Comparison of ENCODE assay signal across 29 mouse cellular contexts in genomic region chrX:23350083-23350482, GRCm38 (mm10). TPM values are rescaled to one million over a fixed set of nuclear protein-coding genes. Genes with fewer than 3 reads are reported as not detected.
DNase-seq lines count a peak whose midpoint lies in the region; ATAC-seq and TF ChIP-seq lines count a peak whose summit lies in the region.
"Had no signal": no experiment of that assay in that cellular context is flagged by ENCODE, and none has a peak within 500 bp of the region (broad histone marks: within the 10 kb centered on the region; RNA-seq: fewer than 3 reads in every experiment).

No protein-coding gene starts in this region.

- H3K27me3 ChIP-seq in forebrain, postnatal 0 days (ENCODE audit: insufficient read depth, low read length), result no peaks in the 10 kb centered on the region
- H3K27me3 ChIP-seq in forebrain, embryonic 12.5 days, result no peaks in the 10 kb centered on the region
- H3K27me3 ChIP-seq in intestine, postnatal 0 days (replicated peaks; ENCODE audit: control insufficient read depth, insufficient read depth, low read length), result no peaks in the 10 kb centered on the region
- H3K27me3 ChIP-seq in intestine, embryonic 15.5 days (replicated peaks), result no peaks in the 10 kb centered on the region
- H3K27me3 ChIP-seq in midbrain, postnatal 0 days (ENCODE audit: insufficient read depth, low read length), result no peaks in the 10 kb centered on the region
- H3K27me3 ChIP-seq in midbrain, embryonic 10.5 days (ENCODE audit: low read depth, poor library complexity, severe bottlenecking), result no peaks in the 10 kb centered on the region
- H3K27me3 ChIP-seq: liver, embryonic 13.5 days; megakaryocyte, embryonic 14.5 days; midbrain, embryonic 13.5 days; stomach, embryonic 15.5 days had no signal

- H3K36me3 ChIP-seq in forebrain, postnatal 0 days (ENCODE audit: insufficient read depth), result no peaks in the 10 kb centered on the region
- H3K36me3 ChIP-seq in forebrain, embryonic 12.5 days (replicated peaks), result no peaks in the 10 kb centered on the region
- no peaks in the 10 kb centered on the region for H3K36me3 ChIP-seq in intestine, postnatal 0 days (ENCODE audit: control insufficient read depth, insufficient read depth)
- no peaks in the 10 kb centered on the region for H3K36me3 ChIP-seq in intestine, embryonic 15.5 days
- no peaks in the 10 kb centered on the region for H3K36me3 ChIP-seq in midbrain, postnatal 0 days (ENCODE audit: insufficient read depth, low read length)
- no peaks in the 10 kb centered on the region for H3K36me3 ChIP-seq in midbrain, embryonic 10.5 days
- H3K36me3 ChIP-seq: liver, embryonic 13.5 days; midbrain, embryonic 13.5 days; stomach, embryonic 15.5 days had no signal

- no peak overlapping the region for H3K4me3 ChIP-seq in forebrain, postnatal 0 days (ENCODE audit: low read depth, low read length)
- no peak overlapping the region for H3K4me3 ChIP-seq in forebrain, embryonic 12.5 days (replicated peaks)
- H3K4me3 ChIP-seq in intestine, postnatal 0 days (ENCODE audit: low read depth, low read length), result no peak overlapping the region
- H3K4me3 ChIP-seq in intestine, embryonic 15.5 days (replicated peaks), result no peak overlapping the region
- H3K4me3 ChIP-seq in midbrain, postnatal 0 days (ENCODE audit: low read depth, low read length), result no peak overlapping the region
- no peak overlapping the region for H3K4me3 ChIP-seq in midbrain, embryonic 10.5 days
- H3K4me3 ChIP-seq: liver, embryonic 13.5 days; megakaryocyte, embryonic 14.5 days; midbrain, embryonic 13.5 days; stomach, embryonic 15.5 days had no signal

- no peak overlapping the region for H3K27ac ChIP-seq in forebrain, postnatal 0 days (ENCODE audit: low read depth, low read length)
- no peak overlapping the region for H3K27ac ChIP-seq in forebrain, embryonic 12.5 days
- no peak overlapping the region for H3K27ac ChIP-seq in intestine, postnatal 0 days (ENCODE audit: low read depth, low read length)
- no peak overlapping the region for H3K27ac ChIP-seq in intestine, embryonic 15.5 days
- no peak overlapping the region for H3K27ac ChIP-seq in midbrain, postnatal 0 days (ENCODE audit: low read depth, low read length)
- no peak overlapping the region for H3K27ac ChIP-seq in midbrain, embryonic 10.5 days (replicated peaks)
- H3K27ac ChIP-seq: hindbrain, embryonic 14.5 days; liver, embryonic 13.5 days; midbrain, embryonic 13.5 days; stomach, embryonic 15.5 days had no signal

- no peak overlapping the region for H3K9ac ChIP-seq in forebrain, postnatal 0 days
- H3K9ac ChIP-seq in forebrain, embryonic 12.5 days, result no peak overlapping the region
- no peak overlapping the region for H3K9ac ChIP-seq in intestine, postnatal 0 days (ENCODE audit: low read depth, low read length)
- H3K9ac ChIP-seq in intestine, embryonic 15.5 days, result no peak overlapping the region
- no peak overlapping the region for H3K9ac ChIP-seq in midbrain, postnatal 0 days (replicated peaks; ENCODE audit: low read length, poor library complexity, severe bottlenecking)
- H3K9ac ChIP-seq: hindbrain, embryonic 14.5 days; liver, embryonic 13.5 days; midbrain, embryonic 13.5 days; stomach, embryonic 15.5 days had no signal

- H3K4me1 ChIP-seq in forebrain, postnatal 0 days (ENCODE audit: insufficient read depth), result no peaks in the 10 kb centered on the region
- H3K4me1 ChIP-seq in forebrain, embryonic 12.5 days, result no peaks in the 10 kb centered on the region
- no peaks in the 10 kb centered on the region for H3K4me1 ChIP-seq in intestine, postnatal 0 days (replicated peaks; ENCODE audit: control insufficient read depth, insufficient read depth, low read length)
- no peaks in the 10 kb centered on the region for H3K4me1 ChIP-seq in intestine, embryonic 15.5 days (replicated peaks)
- H3K4me1 ChIP-seq in midbrain, postnatal 0 days (ENCODE audit: insufficient read depth, low read length), result no peaks in the 10 kb centered on the region
- H3K4me1 ChIP-seq in midbrain, embryonic 10.5 days, result no peaks in the 10 kb centered on the region
- H3K4me1 ChIP-seq: liver, embryonic 13.5 days; megakaryocyte, embryonic 14.5 days; midbrain, embryonic 13.5 days; stomach, embryonic 15.5 days had no signal

- 74% methylated on average over 1 of the region's 1 CpGs for WGBS in forebrain, postnatal 0 days
- 86% methylated on average over 1 of the region's 1 CpGs for WGBS in forebrain, embryonic 12.5 days
- 87% methylated on average over 1 of the region's 1 CpGs for WGBS in intestine, postnatal 0 days
- 96% methylated on average over 1 of the region's 1 CpGs for WGBS in intestine, embryonic 15.5 days
- WGBS in midbrain, postnatal 0 days, result 96% methylated on average over 1 of the region's 1 CpGs
- 93% methylated on average over 1 of the region's 1 CpGs for WGBS in midbrain, embryonic 10.5 days

- H3K4me2 ChIP-seq in forebrain, postnatal 0 days (ENCODE audit: low read depth), result no peak overlapping the region
- no peak overlapping the region for H3K4me2 ChIP-seq in forebrain, embryonic 12.5 days
- H3K4me2 ChIP-seq in intestine, postnatal 0 days (replicated peaks; ENCODE audit: low read depth), result no peak overlapping the region
- H3K4me2 ChIP-seq in intestine, embryonic 15.5 days (replicated peaks), result no peak overlapping the region
- H3K4me2 ChIP-seq in midbrain, postnatal 0 days (ENCODE audit: low read depth, low read length, poor library complexity, severe bottlenecking), result no peak overlapping the region
- H3K4me2 ChIP-seq: heart, embryonic 11.5 days; hindbrain, embryonic 14.5 days; liver, embryonic 13.5 days; midbrain, embryonic 13.5 days; stomach, embryonic 15.5 days had no signal

- peak; percentile 29; the same call in 1 of the 2 replicates for TF ChIP-seq CTCF in forebrain, postnatal 0 days (IDR thresholded peaks at IDR 0.05; ENCODE audit: low read depth)
- TF ChIP-seq CTCF in intestine, postnatal 0 days (IDR thresholded peaks at IDR 0.05; ENCODE audit: low read depth), result peak; percentile 29
- peak; percentile 50 for TF ChIP-seq CTCF in midbrain, postnatal 0 days (IDR thresholded peaks at IDR 0.05)

- no peak for DNase-seq in forebrain, postnatal 0 days
- peak; percentile 1 for DNase-seq in midbrain, postnatal 0 days (ENCODE audit: low spot score)
- DNase-seq in midbrain, embryonic 10.5 days (ENCODE audit: low spot score), result no peak
- DNase-seq in MN1 (ENCODE audit: low spot score), result no peak
- DNase-seq: adrenal gland, postnatal 25 days; cerebellum, adult 2 months; cerebellum, postnatal 14 days; gastrocnemius, postnatal 10 days; kidney, adult 8-10 months; kidney, postnatal 14 days; left cerebral cortex, postnatal 4 days; liver, embryonic 13.5 days; lung, adult 18-20 months; lung, postnatal 4 days; right cerebral cortex, postnatal 25 days; thymus, adult 18-20 months; thymus, postnatal 25 days had no signal

- ATAC-seq in forebrain, postnatal 0 days, result no peak
- no peak for ATAC-seq in forebrain, embryonic 12.5 days (ENCODE audit: low FRiP score)
- ATAC-seq in intestine, postnatal 0 days, result no peak
- no peak for ATAC-seq in intestine, embryonic 15.5 days
- ATAC-seq in midbrain, postnatal 0 days (ENCODE audit: low FRiP score), result no peak
- ATAC-seq: forebrain, embryonic 16.5 days; lung, postnatal 0 days; midbrain, embryonic 13.5 days had no signal

- no peaks in the 10 kb centered on the region for H3K9me3 ChIP-seq in forebrain, postnatal 0 days (ENCODE audit: low read length)
- no peaks in the 10 kb centered on the region for H3K9me3 ChIP-seq in forebrain, embryonic 12.5 days
- H3K9me3 ChIP-seq in intestine, postnatal 0 days (ENCODE audit: control insufficient read depth), result no peaks in the 10 kb centered on the region
- no peaks in the 10 kb centered on the region for H3K9me3 ChIP-seq in intestine, embryonic 15.5 days
- no peaks in the 10 kb centered on the region for H3K9me3 ChIP-seq in midbrain, postnatal 0 days (ENCODE audit: low read length)
- H3K9me3 ChIP-seq in midbrain, embryonic 10.5 days (replicated peaks), result no peaks in the 10 kb centered on the region
- H3K9me3 ChIP-seq: liver, embryonic 13.5 days; megakaryocyte, embryonic 14.5 days; midbrain, embryonic 13.5 days; stomach, embryonic 15.5 days had no signal

RNA-seq across cellular contexts. Expression of gene Klhl13, which starts 14.8 kb away (rescaled TPM):
- total RNA-seq in forebrain, postnatal 0 days (2014; rRNA removed), result 174 and 208 TPM in 2 replicates
- 69.3 and 94.1 TPM in 2 replicates for polyA plus RNA-seq in forebrain, postnatal 0 days (2015; fragmentation: Nextera tagmentation; extraction: Ambion mirVana)
- 78.0 and 88.2 TPM in 2 replicates for polyA plus RNA-seq in forebrain, embryonic 12.5 days (2016; fragmentation: Nextera tagmentation; extraction: Ambion mirVana)
- polyA plus RNA-seq in intestine, postnatal 0 days (2015; fragmentation: Nextera tagmentation; extraction: Ambion mirVana), result 10.5 and 11.7 TPM in 2 replicates
- 38.4 and 44.6 TPM in 2 replicates for polyA plus RNA-seq in intestine, embryonic 15.5 days (2015; fragmentation: Nextera tagmentation; extraction: Ambion mirVana)
- 255 and 281 TPM in 2 replicates for total RNA-seq in midbrain, postnatal 0 days (2014; rRNA removed)
- polyA plus RNA-seq in midbrain, postnatal 0 days (2015; fragmentation: Nextera tagmentation; extraction: Ambion mirVana), result 149 and 154 TPM in 2 replicates
- 48.5 and 64.3 TPM in 2 replicates for polyA plus RNA-seq in midbrain, embryonic 10.5 days (2016; fragmentation: Nextera tagmentation; extraction: Ambion mirVana)
- total RNA-seq: granulocyte monocyte progenitor cell, adult 5-6 weeks; neutrophil, adult 5-6 weeks had no signal
